Comparison of ENCODE assay signal across 23 mouse cellular contexts in the genomic region with DNA sequence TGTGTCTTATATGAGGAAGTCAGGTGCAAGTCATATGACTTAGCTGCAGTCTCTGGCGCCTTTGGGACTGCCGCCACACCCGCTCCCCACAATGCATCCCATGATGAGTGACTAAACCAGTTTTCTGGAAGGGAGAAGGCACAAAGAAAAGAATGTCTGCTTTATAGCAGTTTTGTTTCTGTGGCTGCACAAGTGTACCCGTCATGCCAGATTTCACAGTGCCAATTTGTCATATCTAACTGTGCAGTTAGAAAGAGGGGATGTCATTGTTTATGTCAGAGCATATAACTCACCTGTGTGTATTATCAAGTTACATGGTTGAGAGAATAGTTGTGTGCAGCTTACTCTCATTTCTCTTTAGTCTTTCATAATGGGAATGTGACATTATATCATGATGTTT.
DNase-seq lines count a peak whose midpoint lies in the region; ATAC-seq lines count a peak whose summit lies in the region.
"Had no signal": no experiment of that assay in that cellular context is flagged by ENCODE, and none has a peak within 500 bp of the region (broad histone marks: within the 10 kb centered on the region; RNA-seq: fewer than 3 reads in every experiment).

No protein-coding gene starts in this region.

- no peak overlapping the region for H3K4me2 ChIP-seq in embryonic facial prominence, embryonic 14.5 days (ENCODE audit: low read depth, low read length)
- H3K4me2 ChIP-seq in midbrain, embryonic 13.5 days (replicated peaks) = no peak overlapping the region
- no peak overlapping the region for H3K4me2 ChIP-seq in midbrain, embryonic 11.5 days
- no peak overlapping the region for H3K4me2 ChIP-seq in neural tube, embryonic 14.5 days (ENCODE audit: low read depth, low read length)
- H3K4me2 ChIP-seq: embryonic facial prominence, embryonic 12.5 days; forebrain, embryonic 12.5 days; heart, embryonic 11.5 days; heart, embryonic 15.5 days had no signal

- no peaks in the 10 kb centered on the region for H3K36me3 ChIP-seq in embryonic facial prominence, embryonic 14.5 days (ENCODE audit: control insufficient read depth, insufficient read depth, low read length)
- H3K36me3 ChIP-seq in embryonic facial prominence, embryonic 10.5 days (replicated peaks) = no peaks in the 10 kb centered on the region
- H3K36me3 ChIP-seq in midbrain, embryonic 13.5 days = no peaks in the 10 kb centered on the region
- no peaks in the 10 kb centered on the region for H3K36me3 ChIP-seq in midbrain, embryonic 11.5 days (ENCODE audit: control insufficient read depth, insufficient read depth, low read length)
- no peaks in the 10 kb centered on the region for H3K36me3 ChIP-seq in neural tube, embryonic 14.5 days (ENCODE audit: control insufficient read depth, insufficient read depth, low read length)
- H3K36me3 ChIP-seq: embryonic facial prominence, embryonic 12.5 days; forebrain, embryonic 12.5 days; heart, embryonic 15.5 days; hindbrain, embryonic 15.5 days had no signal

- peak; percentile 85; the same call in 1 of the 2 replicates for ATAC-seq in embryonic facial prominence, embryonic 14.5 days (ENCODE audit: low read depth)
- ATAC-seq in midbrain, embryonic 13.5 days = 0 out of 2 replicates have a peak, but pooled peaks have one; percentile 43
- ATAC-seq in midbrain, embryonic 11.5 days (ENCODE audit: low FRiP score) = no peak
- peak; percentile 46; the same call in 1 of the 2 replicates for ATAC-seq in neural tube, embryonic 14.5 days (ENCODE audit: low read depth)
- ATAC-seq: forebrain, embryonic 16.5 days had no signal

- DNase-seq in embryonic facial prominence, embryonic 14.5 days (ENCODE audit: low spot score) = peak; percentile 35
- DNase-seq in embryonic facial prominence, embryonic 10.5 days (ENCODE audit: low spot score) = no peak
- no peak for DNase-seq in midbrain, embryonic 11.5 days (ENCODE audit: low spot score, missing footprints)
- DNase-seq in R1 (ENCODE audit: low read depth, low spot score) = peak; percentile 5
- no peak for DNase-seq in urinary bladder, postnatal 14 days (ENCODE audit: low spot score)
- no peak for DNase-seq in ovary, postnatal 10 days (ENCODE audit: low spot score)
- DNase-seq: adrenal gland, adult 8-10 months; adrenal gland, postnatal 36 days; B cell, adult 2 months; cerebellum, adult 11 months; cerebellum, adult 8-10 months; cerebellum, postnatal 14 days; embryo, embryonic 11 days; gastrocnemius, postnatal 10 days; heart, adult 18-20 months had no signal

- H3K9me3 ChIP-seq in embryonic facial prominence, embryonic 14.5 days (ENCODE audit: control insufficient read depth, low read length) = no peaks in the 10 kb centered on the region
- no peaks in the 10 kb centered on the region for H3K9me3 ChIP-seq in embryonic facial prominence, embryonic 10.5 days
- no peaks in the 10 kb centered on the region for H3K9me3 ChIP-seq in midbrain, embryonic 13.5 days
- no peaks in the 10 kb centered on the region for H3K9me3 ChIP-seq in midbrain, embryonic 11.5 days (ENCODE audit: control insufficient read depth, low read length)
- no peaks in the 10 kb centered on the region for H3K9me3 ChIP-seq in neural tube, embryonic 14.5 days (ENCODE audit: control insufficient read depth, low read length)
- H3K9me3 ChIP-seq: embryonic facial prominence, embryonic 12.5 days; forebrain, embryonic 12.5 days; heart, embryonic 15.5 days; hindbrain, embryonic 15.5 days had no signal

- H3K27ac ChIP-seq in embryonic facial prominence, embryonic 14.5 days (replicated peaks; ENCODE audit: low read depth, low read length) = no peak overlapping the region
- no peak overlapping the region for H3K27ac ChIP-seq in embryonic facial prominence, embryonic 10.5 days (replicated peaks)
- H3K27ac ChIP-seq in midbrain, embryonic 13.5 days = no peak overlapping the region
- no peak overlapping the region for H3K27ac ChIP-seq in midbrain, embryonic 11.5 days (ENCODE audit: low read depth, low read length)
- H3K27ac ChIP-seq in neural tube, embryonic 14.5 days (ENCODE audit: low read depth, low read length) = no peak overlapping the region
- H3K27ac ChIP-seq: embryonic facial prominence, embryonic 12.5 days; forebrain, embryonic 12.5 days; heart, embryonic 15.5 days; hindbrain, embryonic 15.5 days had no signal

- H3K4me1 ChIP-seq in embryonic facial prominence, embryonic 14.5 days (ENCODE audit: control insufficient read depth, insufficient read depth, low read length) = no peaks in the 10 kb centered on the region
- peaks cover 4% of the 10 kb centered on the region; the same call in 1 of the 2 replicates for H3K4me1 ChIP-seq in embryonic facial prominence, embryonic 10.5 days
- H3K4me1 ChIP-seq in midbrain, embryonic 13.5 days (replicated peaks) = no peaks in the 10 kb centered on the region
- H3K4me1 ChIP-seq in midbrain, embryonic 11.5 days (ENCODE audit: control insufficient read depth, insufficient read depth, low read length) = no peaks in the 10 kb centered on the region
- no peaks in the 10 kb centered on the region for H3K4me1 ChIP-seq in neural tube, embryonic 14.5 days (ENCODE audit: control insufficient read depth, insufficient read depth, low read length)
- H3K4me1 ChIP-seq: embryonic facial prominence, embryonic 12.5 days; forebrain, embryonic 12.5 days; heart, embryonic 15.5 days; hindbrain, embryonic 15.5 days had no signal

- H3K4me3 ChIP-seq in embryonic facial prominence, embryonic 14.5 days (ENCODE audit: low read depth, low read length) = no peak overlapping the region
- no peak overlapping the region for H3K4me3 ChIP-seq in embryonic facial prominence, embryonic 10.5 days
- no peak overlapping the region for H3K4me3 ChIP-seq in midbrain, embryonic 13.5 days (replicated peaks)
- no peak overlapping the region for H3K4me3 ChIP-seq in midbrain, embryonic 11.5 days (ENCODE audit: low read depth, low read length)
- H3K4me3 ChIP-seq in neural tube, embryonic 14.5 days (ENCODE audit: low read depth, low read length) = no peak overlapping the region
- H3K4me3 ChIP-seq: embryonic facial prominence, embryonic 12.5 days; forebrain, embryonic 12.5 days; heart, embryonic 15.5 days; hindbrain, embryonic 15.5 days had no signal

- 75% methylated on average over 4 of the region's 4 CpGs for WGBS in embryonic facial prominence, embryonic 14.5 days
- 69% methylated on average over 4 of the region's 4 CpGs for WGBS in embryonic facial prominence, embryonic 10.5 days
- WGBS in midbrain, embryonic 13.5 days = 70% methylated on average over 4 of the region's 4 CpGs
- 75% methylated on average over 4 of the region's 4 CpGs for WGBS in midbrain, embryonic 11.5 days
- 73% methylated on average over 4 of the region's 4 CpGs for WGBS in neural tube, embryonic 14.5 days

- H3K9ac ChIP-seq in embryonic facial prominence, embryonic 14.5 days (ENCODE audit: low read depth, low read length) = no peak overlapping the region
- no peak overlapping the region for H3K9ac ChIP-seq in midbrain, embryonic 13.5 days (replicated peaks)
- no peak overlapping the region for H3K9ac ChIP-seq in midbrain, embryonic 11.5 days (ENCODE audit: low read length)
- no peak overlapping the region for H3K9ac ChIP-seq in neural tube, embryonic 14.5 days (replicated peaks; ENCODE audit: low read depth, low read length)
- H3K9ac ChIP-seq: embryonic facial prominence, embryonic 12.5 days; forebrain, embryonic 12.5 days; heart, embryonic 15.5 days; hindbrain, embryonic 15.5 days had no signal

- no peaks in the 10 kb centered on the region for H3K27me3 ChIP-seq in embryonic facial prominence, embryonic 14.5 days (replicated peaks; ENCODE audit: control insufficient read depth, insufficient read depth, low read length)
- H3K27me3 ChIP-seq in embryonic facial prominence, embryonic 10.5 days (replicated peaks; ENCODE audit: low read depth, poor library complexity, severe bottlenecking) = no peaks in the 10 kb centered on the region
- no peaks in the 10 kb centered on the region for H3K27me3 ChIP-seq in midbrain, embryonic 13.5 days
- H3K27me3 ChIP-seq in midbrain, embryonic 11.5 days (ENCODE audit: control insufficient read depth, insufficient read depth, low read length) = no peaks in the 10 kb centered on the region
- H3K27me3 ChIP-seq in neural tube, embryonic 14.5 days (ENCODE audit: control insufficient read depth, insufficient read depth, low read length) = no peaks in the 10 kb centered on the region
- H3K27me3 ChIP-seq: embryonic facial prominence, embryonic 12.5 days; forebrain, embryonic 12.5 days; heart, embryonic 15.5 days; hindbrain, embryonic 15.5 days had no signal

Comparison
In these comparisons a context has a peak if more than half of its experiments do, and no peak if none do; other contexts are left out.
1. DNase-seq: peak in embryonic facial prominence, embryonic 14.5 days (single experiment) and R1 (single experiment); none in embryonic facial prominence, embryonic 10.5 days (single experiment), midbrain, embryonic 11.5 days (single experiment), urinary bladder, postnatal 14 days (single experiment) and ovary, postnatal 10 days (single experiment).